Mouse (Mus musculus) Patski (cell line): ENCODE results near the gene Cenpm. TPM values are rescaled to one million over a fixed set of nuclear protein-coding genes. Genes with fewer than 3 reads are reported as not detected.

Experiments used
- ATAC-seq: fragments of 100-300 bp; one replicate; pipeline ENCODE4 v1.8.0; 2021
- CTCF ChIA-PET: fragments of 350-600 bp; sonication (Branson Sonifier 250); formaldehyde crosslinking; loops from one replicate; lab custom pipeline; 2022; ENCODE audit warnings: inconsistent platforms; lab: Charles Lee
- POLR2A ChIA-PET: fragments of 350-600 bp; sonication (Branson Sonifier 250); formaldehyde crosslinking; loops from one replicate; lab custom pipeline; 2022; ENCODE audit warnings: antibody characterized with exemption, inconsistent platforms; lab: Charles Lee
- DNase-seq: peaks from one replicate; pipeline ENCODE4 v3.0.0-alpha.2; 2011; ENCODE audit warnings: low read depth, low spot score
- H3K27me3 ChIP-seq: fragments of 371-371 bp; one replicate; pipeline ENCODE4 v1.5.1; 2021
- CTCF ChIP-seq: fragments of 100-300 bp; IDR thresholded peaks from one replicate; pipeline ENCODE4 v1.5.1; 2021
- in situ Hi-C: fragments of 300-500 bp; cut with MboI; formaldehyde crosslinking; loops from 3 replicates; pipeline ENCODE4 v1.11.1; 2018; ENCODE audit warnings: low pct_unique_long_range_greater_than_20kb, mixed read lengths
- polyA plus RNA-seq: library from polyadenylated mRNA; unstranded; gene quantifications from one replicate; pipeline ENCODE4 v1.2.3, GENCODE M21; 2021

The Cenpm gene
- polyA plus RNA-seq, 1 experiment from 2014 or later = 17.7 TPM

DNA sequence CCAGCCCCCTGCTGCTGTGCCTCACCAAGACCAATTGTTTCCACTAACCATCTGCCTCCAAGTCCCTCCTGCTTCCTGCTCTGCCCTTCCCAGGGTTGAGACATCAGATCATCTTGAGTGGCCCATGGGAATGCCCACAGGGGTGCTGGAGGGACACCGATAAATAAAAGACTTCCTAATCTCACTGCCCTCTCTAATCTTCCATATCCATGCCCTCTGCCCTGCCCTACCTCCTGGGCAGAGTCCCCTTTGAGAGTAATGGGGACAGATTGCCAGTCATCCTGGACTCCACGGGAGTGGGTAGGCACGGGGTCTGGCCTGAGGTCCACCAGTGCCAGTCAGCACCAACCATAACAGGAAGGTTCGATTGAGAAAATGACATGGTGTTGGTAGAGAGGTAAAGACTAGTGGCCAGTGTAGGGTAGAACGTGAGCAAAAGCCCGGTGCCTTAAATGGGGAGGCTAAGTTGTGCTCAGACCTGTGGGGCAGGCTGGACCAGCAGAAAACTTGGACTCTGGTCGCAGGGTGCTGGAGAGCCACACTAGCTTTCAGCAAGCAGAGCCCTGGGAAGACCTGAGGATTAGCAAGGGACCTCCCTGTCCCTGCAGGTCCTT is 19.8 kb downstream of the Cenpm start:
- TF ChIP-seq CTCF = no peak
- in situ Hi-C loops = no loop called here
- CTCF ChIA-PET = interaction anchor here (1.0 kb wide), 1 partner anchor 12 kb away, joined by 3 read pairs; no protein-coding TSS in a partner anchor
- DNase-seq (no peak), ATAC-seq (no peak)
- H3K27me3 ChIP-seq = peaks cover 11% of the 10 kb centered on the region
- POLR2A ChIA-PET = interaction anchor here (0.5 kb wide), 1 partner anchor 770 kb away, joined by 3 read pairs; no protein-coding TSS in a partner anchor

DNA sequence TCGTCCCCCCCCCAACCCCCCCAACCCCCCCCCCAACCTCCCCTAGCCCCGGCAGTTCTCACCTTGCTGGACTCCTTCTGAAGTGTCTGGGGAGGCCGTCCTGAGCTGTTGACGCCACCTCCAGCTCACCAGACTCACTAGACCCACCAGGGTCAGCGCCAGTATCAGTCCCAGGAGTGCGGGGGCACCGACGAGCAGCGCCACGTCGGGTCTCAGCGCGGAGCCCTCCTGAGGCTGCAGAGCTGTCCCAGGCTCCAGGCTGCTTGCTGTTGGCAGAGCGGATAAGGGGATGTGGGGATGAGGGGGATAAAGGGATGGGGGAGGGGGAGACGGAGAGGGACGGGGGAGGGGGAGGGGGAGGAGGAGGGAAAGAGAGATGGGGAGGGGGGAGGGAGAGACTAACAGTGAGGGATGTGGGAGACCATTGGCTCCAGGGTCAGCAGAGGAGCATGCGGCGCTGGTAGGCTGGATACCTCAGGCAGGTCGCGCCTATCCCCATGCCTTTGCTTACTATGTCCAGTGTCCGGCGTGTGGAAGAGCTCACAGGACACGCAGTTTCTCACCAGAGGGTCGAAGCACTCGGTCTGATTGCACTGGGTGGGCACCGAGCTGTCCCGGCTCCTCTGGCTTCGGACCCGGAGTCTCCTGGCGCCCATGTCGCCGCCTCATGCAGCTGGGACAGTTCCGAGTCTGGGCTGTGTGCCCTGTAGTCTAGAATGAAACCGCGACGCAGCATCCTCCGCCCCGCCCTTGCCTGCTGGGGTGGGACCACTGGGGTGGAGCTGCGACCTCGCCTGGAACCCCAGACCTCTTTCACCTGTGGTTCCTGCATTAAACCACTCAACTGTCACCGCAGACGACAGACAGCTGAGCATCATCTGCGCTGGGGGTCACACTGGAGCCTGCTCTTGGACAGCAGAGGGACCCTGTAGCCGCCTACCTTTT is 20.6 kb downstream of the Cenpm start, which contains the start of gene Tnfrsf13c:
TSS of gene Tnfrsf13c (minus strand) at position 713 of the 945 bp plus-strand sequence.
- H3K27me3 ChIP-seq = peaks cover 11% of the 10 kb centered on the region
- ATAC-seq (no peak), DNase-seq (no peak)
- ChIA-PET CTCF (no interaction called here), POLR2A (no interaction called here)
- in situ Hi-C loops = no loop called here
- no peak for TF ChIP-seq CTCF

DNA sequence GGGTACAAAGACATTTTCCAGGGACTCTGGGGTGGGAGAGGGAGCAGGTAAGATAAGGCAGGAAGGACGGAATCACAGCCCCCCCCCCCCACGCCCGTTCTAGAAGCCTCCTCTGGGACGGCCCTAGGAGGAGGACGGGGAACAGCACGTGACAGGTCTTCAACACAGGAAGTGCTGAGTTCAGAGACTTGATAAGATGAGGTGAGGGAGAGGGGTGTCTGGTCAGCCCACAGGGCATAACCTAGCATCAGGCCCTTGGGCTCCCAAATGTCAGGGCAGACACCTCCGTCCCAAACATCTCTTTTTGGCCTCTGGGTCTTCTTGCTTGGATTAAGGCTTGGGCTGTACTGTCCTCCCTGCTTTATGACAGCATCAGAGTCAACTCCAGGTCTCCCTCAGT is 21.3 kb downstream of the Cenpm start:
- POLR2A ChIA-PET = no interaction called here
- H3K27me3 ChIP-seq = peaks cover 11% of the 10 kb centered on the region
- ATAC-seq (no peak), DNase-seq (no peak)
- CTCF ChIA-PET = no interaction called here
- in situ Hi-C loops = no loop called here
- TF ChIP-seq CTCF = no peak

DNA sequence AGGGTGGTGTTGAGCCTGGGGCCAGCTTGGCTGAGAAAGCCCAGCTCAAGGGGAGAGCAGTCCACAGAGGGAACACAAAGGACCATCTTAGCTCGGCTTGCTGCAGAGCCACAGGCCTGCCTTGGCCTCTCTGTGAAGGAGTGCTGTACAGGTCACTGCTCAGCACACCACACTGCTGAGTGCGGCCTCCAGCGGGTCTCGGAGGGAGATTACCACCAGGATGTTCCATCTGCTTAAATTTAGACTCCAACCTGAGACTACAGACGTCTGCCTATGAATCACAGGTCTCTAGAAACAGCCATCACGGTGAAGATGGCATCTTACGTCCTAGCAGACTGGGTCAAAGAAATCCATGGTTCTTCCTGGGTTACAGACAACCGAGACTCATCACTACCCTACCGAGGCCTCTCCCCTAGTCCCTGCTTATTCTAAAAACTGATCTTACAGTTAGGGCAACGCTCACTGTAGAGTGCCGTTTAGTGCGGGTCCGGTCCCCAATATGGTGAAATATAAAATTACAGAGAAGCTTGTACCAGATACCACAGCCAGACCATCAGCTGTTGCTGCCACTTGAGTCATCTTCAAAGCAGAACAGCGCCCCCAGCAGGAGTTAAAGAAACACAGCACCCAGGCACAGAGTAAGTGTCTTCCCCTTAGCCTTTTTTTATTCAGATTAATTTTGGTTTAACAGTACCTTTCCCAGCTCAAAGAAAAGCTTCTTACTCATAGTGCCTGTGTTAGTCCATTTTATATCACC is 23.3 kb downstream of the Cenpm start:
- in situ Hi-C loops = no loop called here
- POLR2A ChIA-PET = no interaction called here
- CTCF ChIA-PET = interaction anchor here (1.5 kb wide), 1 partner anchor 15 kb away, joined by 5 read pairs; no protein-coding TSS in a partner anchor
- H3K27me3 ChIP-seq = peaks cover 13% of the 10 kb centered on the region
- ATAC-seq (no peak), DNase-seq (no peak)
- no peak for TF ChIP-seq CTCF

DNA sequence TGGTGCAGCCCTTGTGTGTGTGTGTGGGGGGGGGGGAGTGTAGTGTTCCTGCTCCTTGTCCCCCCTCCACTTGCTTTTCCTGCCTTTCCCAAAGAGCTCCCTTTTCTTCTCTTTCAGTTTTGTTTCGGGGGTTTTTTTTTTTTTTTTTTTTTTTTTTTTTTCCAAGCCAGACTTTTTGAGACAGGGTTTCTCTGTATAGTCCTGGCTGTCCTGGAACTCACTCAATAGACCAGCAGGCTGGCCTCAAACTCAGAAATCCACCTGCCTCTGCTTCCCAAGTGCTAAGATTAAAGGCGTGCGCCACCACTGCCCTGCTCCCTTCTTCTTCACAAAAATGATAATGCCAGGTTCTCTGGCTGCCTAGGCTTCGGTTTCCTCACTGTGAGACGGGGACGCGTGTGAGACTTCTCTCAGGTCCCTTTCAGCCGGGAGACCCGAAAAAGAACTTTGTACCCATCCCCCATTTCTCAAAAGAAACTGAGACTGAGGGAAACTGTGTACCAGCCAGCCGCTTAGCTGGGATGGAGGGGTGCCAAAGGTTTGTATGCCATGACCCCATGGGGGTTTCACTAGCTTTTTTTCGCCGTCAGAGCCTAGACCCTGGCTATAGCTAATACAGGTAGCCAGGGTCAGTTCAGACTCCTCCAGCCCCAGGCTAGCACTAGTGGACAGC is 24.4 kb downstream of the Cenpm start:
- H3K27me3 ChIP-seq = peaks cover 13% of the 10 kb centered on the region
- no peak for TF ChIP-seq CTCF
- no peak for ATAC-seq
- DNase-seq = no peak
- CTCF ChIA-PET = no interaction called here
- POLR2A ChIA-PET = no interaction called here
- in situ Hi-C loops = no loop called here

DNA sequence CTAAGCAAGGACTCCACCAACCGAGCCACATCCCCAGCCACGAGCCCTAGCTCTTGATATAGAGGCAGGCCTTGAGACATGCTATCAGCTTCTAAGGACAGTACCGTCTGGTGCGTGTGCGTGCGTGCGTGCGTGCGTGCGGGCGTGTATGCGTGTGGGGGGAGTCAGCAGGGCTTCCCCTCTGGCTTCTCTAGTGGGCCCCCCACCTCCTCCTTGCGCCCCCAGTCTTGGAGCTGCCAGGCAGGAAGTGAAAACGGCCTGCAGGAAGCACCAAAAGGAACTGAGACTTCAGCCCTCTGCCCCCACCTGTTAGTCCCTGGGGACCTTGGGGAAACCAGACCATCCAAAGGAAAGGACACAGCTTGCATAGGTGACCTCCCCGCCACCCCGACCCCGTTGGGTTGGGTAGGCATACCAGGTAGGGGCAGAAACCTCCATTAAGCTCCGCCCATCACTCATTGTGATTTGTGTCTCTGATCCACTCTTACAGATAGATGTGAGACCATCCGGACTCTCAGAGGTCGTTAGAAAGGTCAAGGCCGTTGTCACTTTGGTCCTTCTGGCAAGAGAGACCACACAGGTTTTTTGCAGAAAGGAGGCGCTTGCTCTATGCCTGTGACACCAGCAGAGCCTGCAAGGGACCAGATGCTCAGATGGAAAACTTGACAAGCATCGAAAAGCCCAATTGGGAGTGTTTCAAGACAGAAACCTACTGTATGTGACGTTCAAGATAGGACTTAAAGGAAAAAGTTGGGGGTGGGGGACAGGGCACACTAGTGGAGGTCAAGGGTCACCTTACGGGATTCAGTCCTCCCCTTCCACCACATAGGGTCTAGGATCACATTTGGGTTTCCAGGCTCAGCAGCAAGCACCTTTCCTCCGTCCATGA is 25.5 kb downstream of the Cenpm start:
- H3K27me3 ChIP-seq = peaks cover 9% of the 10 kb centered on the region
- ATAC-seq (no peak), DNase-seq (no peak)
- in situ Hi-C loops = no loop called here
- no peak for TF ChIP-seq CTCF
- ChIA-PET CTCF (no interaction called here), POLR2A (no interaction called here)

DNA sequence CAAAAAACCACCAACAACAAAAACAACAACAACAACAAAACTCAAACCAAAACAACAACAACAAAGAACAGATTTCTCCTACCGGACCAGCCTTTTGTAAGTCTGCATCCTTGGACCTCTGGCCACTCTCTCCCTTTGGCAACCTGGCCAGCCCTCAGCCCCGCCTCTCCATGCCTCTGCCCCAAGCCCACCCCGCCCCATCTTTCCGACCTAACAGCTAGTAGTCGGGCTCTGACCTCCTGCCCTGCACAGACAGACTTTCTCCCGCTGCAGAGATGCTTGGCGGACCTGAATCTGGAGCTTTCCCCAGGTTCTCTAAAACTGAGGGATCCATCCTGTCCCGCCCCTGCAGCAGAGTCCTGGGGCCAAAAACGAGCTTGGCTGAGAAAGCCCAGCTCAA is 26.6 kb downstream of the Cenpm start:
- no peak for TF ChIP-seq CTCF
- peaks cover 14% of the 10 kb centered on the region for H3K27me3 ChIP-seq
- ChIA-PET POLR2A (no interaction called here), CTCF (no interaction called here)
- in situ Hi-C loops = no loop called here
- DNase-seq (no peak), ATAC-seq (no peak)

DNA sequence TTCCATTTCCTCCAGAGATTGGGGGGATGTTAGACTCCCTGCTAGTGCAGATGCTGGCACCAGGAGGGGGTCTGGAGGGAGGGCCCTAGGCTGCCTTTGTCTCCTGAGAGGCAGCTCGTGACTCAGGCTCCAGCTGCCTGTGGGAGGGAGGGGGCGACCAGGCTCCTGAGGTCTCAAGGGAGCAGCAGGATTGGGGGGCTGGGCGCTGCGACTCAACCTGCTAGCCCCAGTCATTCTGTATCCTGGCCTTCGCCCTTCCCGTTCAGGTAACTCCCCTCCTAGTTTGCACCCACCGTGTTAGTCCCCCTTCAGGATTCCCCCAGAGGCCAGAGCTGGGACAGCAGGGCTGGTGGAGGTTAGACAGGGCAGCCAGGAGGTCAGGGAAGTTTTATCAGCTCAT is 27.5 kb downstream of the Cenpm start:
- ChIA-PET CTCF (interaction anchor here (1.1 kb wide), 1 partner anchor 20 kb away, joined by 3 read pairs; no protein-coding TSS in a partner anchor), POLR2A (no interaction called here)
- ATAC-seq (no peak), DNase-seq (no peak)
- no peak for TF ChIP-seq CTCF
- H3K27me3 ChIP-seq = peaks cover 18% of the 10 kb centered on the region
- in situ Hi-C loops = no loop called here

DNA sequence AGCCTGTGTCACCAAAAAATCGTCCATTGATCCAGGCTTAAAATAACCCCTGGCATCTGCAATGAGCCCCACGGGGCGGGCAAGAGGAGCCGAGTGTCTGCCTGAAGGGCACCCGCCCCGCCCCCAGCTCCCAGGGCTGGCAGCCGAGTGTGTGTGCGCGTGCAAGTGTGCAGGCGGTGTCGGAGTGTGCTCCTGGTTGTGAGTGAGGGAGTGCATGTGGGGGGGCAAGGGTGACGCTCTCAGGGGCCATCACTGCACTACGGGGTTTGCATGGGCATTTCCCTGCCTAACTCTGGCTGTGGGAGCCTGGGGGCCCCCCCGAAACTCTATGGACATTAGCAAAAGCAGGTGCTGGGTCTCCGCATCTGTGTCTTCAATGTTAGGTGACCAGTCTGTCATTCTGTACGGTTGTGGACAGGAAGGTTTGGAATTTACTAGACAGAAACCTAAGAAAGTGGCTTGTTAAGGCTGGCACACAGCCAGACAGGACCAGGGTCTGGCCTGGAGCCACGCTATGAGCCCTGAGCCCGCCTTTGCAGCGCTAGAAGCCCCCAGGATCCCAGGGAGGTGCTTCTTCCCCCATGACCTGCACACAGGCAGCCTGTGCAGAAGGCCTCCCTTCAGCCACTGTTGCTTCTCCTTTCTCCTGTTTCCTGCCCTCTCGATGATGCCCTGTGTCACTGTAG is 28.3 kb downstream of the Cenpm start:
- POLR2A ChIA-PET = no interaction called here
- in situ Hi-C loops = no loop called here
- CTCF ChIA-PET = interaction anchor here (1.1 kb wide), 1 partner anchor 21 kb away, joined by 3 read pairs; no protein-coding TSS in a partner anchor
- H3K27me3 ChIP-seq = peaks cover 22% of the 10 kb centered on the region
- TF ChIP-seq CTCF = no peak
- ATAC-seq (no peak), DNase-seq (no peak)
